Mouse (Mus musculus) left cerebral cortex, adult 9 months (tissue): Measurements from ENCODE around the gene Ggcx.

Experiments
- DNase-seq, 2 experiments: peaks; one replicate each; pipeline ENCODE4 v3.0.0; 2022; ENCODE audit warnings: low spot score in 2 of 2

Gene Ggcx

DNA sequence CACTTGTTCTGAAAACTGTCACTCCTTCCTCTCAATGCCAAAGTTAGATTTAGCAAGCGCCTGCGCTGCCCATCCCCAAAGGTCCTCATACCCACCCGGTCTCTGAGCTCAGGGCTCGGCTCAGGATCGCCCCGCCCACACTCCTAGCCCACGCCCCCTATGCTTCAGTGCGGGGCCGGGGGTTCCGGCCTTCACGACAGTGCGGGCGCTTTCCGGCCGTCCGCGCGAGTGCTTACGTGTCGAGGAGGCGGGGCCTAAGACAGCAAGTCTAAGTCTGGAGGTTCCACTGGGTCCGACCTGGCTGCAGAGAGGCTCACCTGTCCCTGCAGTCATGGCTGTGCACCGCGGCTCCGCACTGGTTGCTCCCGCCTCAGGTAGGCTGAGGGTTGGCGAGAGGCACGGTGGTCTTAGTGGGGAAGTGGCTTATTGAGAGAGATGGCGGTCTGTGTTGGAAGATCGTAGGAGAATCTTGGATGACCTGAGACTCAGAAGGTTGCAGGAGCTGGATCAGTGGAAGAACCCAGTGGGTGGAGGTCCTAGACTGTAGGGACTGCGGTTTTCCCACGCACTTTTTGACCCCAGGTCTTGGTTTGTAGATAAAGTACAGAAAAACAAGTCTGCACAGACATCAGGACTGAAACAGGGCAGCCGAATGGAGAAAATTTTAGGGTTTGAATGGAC, at the start of gene Ggcx:
Gene Ggcx, plus strand, starts transcription at position 233 of the 681 bp plus-strand sequence.
- DNase-seq = peak; percentile 79 to 92

GRCm38 (mm10) chr6:72364985-72365384, 49.1 kb upstream of the Ggcx start:
- DNase-seq = no peak

DNA sequence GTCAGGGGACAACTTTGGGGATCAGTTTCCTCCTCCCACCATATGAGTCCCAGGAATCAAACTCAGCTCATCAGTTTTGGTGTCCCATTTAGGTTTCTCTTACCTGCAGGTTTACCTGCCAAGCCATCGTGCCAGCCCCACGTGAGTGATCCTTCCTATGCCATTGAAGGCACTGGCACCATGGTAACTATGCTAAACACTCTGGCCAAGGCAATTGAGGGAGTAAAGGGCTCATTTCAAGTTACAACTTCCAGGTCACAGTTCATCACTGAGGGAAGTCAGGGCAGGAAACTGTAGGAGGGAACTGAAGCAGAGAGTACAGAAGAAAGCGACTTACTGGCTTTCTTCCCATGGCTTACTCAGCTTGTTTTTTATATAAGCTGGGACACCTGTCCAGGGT, 47.8 kb upstream of the Ggcx start:
- DNase-seq = no peak

- DNase-seq = no peak
Measured at GRCm38 (mm10) chr6:72366844-72367443, 47.2 kb upstream of the Ggcx start, which contains the start of gene Rnf181. TSS of gene Rnf181 (minus strand) at chr6:72366956.

DNA sequence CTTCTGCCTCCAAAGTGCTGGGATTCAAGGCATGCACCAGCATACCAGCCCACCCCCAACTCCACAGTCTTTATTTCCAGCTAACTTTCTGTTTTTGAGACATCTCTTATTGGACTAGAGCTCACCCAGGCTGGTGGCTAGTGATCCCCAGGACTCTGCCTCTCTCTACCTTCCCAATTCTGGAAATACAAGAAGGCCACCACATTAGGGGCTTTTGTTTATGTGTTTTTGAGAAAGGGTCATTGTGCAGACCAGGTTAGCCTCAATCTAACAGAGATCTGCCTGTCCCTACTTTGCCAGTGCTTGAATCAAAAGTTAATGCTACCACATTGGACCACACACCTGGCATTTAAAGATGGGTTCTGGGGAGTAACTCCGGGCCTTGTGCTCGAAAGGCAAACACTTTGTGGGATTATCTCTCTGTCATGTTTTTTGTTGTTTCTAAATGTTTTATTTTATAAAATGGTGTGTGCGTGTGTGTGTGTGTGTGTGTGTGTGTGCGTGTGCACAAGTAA, 46.6 kb upstream of the Ggcx start:
- DNase-seq = no peak

DNA sequence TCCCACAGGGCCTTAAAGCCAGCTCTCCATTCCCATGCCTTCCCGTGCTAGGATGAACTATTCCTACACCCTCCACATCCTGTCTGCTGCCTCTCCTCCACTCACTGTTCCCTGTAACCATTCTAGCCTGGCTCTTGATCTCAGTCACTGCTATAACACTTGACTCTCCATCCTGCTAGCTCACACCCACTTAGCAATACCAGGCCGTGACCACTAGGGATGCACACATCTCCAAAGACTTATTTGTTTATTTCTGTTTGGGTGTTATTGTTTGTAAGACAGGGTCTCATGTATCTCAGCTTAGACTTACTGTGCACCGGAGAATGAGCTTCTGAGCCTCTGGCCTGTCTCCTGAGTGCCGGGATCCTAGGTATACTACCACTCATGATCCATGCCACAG, 44.6 kb upstream of the Ggcx start:
- no peak for DNase-seq

DNA sequence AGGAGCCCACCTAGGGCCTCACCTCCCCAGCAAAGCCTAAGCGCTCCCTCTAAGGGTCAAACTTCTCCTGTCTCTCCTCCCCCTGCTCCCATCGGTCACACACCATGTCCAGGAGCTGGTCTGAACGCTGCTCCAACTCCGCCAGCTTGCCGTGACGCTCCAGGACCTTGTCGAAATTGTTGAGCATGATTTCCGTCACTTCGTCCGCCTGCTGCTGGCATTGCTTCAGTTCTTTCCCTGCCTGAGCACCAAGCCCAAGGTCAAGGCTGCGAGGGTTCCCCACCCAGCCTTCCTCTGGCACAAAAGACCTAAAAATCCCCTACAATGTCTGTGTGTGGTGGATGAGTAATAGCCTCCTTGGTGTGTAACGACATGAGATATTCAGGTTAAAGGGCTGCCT, 44.0 kb upstream of the Ggcx start:
- no peak for DNase-seq

- peak in 1 of 2 experiments; percentile 61 for DNase-seq
Measured at GRCm38 (mm10) chr6:72371147-72371546, 43.0 kb upstream of the Ggcx start.

- DNase-seq = no peak
Measured at GRCm38 (mm10) chr6:72371571-72371970, 42.5 kb upstream of the Ggcx start.

GRCm38 (mm10) chr6:72373184-72373583, 40.9 kb upstream of the Ggcx start:
- no peak for DNase-seq

DNA sequence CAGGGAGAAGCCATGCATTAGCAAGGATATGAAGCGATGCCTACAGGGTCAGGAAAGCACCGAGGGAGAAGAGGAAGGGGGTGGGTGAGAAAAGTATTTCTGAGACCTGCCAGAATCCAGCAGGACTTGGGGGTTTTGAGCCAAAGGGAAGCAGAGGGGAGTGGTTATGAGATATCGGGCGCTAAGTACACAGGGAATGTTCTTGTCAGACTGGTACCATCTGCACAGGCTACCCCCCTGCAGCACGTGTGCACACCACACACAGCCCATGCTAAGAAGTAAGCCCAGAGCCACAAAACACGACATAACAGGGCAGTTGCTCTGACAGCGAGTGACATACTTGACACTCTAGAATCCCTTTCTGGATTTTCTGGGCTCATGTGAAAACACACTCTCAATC, 39.9 kb upstream of the Ggcx start:
- no peak for DNase-seq

DNA sequence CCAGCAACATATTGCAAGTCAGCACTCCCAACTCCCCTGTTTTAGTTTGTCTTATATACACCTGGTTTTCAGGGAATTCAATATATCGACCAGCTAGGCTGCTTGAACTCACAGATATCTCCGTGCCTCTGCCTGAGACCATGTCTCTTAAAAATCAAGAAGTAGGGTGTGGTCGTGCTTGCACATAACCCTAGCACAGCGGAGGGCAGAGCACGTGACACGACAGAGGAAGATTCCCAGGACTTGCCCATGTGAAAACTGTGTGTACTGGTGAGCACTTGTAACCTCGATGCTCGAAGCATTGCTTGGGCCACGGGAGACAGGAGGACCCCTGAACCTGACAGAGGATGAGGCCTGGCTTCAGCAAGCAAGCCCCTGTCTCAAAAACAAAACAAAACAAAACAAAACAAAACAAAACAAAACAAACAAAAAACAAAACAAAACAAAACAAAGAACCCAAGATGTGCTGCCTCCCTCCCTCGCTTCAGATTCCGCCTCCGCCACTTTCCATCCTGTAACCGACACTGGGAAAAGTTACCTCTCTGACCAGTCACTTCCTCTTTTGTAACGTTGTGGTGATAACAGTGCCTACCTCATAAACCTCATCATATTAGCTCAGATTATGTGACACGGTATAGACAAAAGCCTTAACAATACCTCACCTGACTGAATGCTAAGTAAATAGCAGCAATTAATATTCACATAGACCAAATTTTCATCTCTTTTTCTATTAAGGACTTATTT, 39.1 kb upstream of the Ggcx start:
- DNase-seq = no peak

DNA sequence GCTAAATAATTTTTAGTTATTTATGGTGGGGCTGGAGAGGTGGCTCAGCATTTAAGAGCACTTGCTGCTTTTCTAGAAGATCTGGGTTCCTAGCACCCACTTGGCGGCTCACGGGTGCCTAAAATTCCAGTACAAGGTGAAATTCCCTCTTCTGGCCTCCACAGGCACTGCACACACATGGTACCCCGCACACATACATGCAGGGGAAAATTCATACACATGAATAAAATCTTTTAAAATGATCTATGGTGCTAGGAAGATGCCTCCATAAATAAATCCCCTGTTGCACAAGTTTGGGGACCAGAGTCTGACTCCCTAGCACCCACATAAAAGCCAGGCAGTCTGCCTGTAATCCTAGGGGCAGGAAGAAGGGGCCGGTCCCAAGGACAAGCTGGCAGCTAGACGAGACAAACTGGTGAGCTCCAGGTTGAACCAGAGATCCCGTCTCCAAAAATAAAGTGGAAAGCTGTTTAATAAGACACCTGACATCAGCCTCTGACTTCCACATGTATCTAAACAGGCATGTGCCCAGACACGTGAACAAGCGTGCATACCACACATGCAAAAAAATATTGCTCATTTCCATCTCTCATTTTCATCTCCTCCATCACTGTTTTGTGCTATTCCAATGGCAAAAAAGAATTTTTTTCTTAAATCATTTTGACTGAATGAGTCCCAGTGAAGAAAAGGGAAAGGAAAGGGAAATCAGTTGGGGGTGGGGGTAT, 35.4 kb upstream of the Ggcx start:
- DNase-seq = no peak

- DNase-seq = no peak
Measured at GRCm38 (mm10) chr6:72379377-72380130, 34.6 kb upstream of the Ggcx start.

DNA sequence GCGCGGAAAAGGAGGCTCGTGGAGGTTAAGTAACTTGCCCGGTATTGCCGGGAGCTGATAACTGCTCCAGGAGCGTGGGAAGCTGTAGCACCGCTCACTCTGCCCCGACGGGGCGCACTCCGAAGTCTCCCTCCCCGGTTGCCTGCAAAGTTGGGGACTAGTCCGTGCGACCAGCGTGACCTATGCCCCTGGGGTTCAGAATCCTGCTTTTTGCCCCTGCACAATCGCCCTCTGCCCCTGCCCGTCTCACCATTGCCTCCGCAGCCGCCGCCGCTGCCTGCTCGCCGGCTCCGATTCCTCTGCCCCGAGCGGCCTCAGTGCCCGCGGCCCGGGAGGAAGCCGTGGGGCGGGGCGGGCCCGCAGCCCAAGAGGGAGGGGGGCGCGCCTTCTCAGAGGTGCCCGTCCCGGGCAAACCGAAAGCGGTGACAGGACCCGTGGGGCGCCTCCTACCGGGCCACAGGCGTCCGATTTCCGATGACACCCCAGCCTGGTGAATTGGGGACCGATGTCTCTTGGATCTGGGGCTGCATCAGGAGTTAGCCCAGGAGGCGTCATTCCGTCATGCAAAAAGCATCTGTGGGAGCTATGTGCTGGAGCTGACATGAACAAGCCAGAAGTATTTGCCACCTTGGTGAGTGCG, 33.9 kb upstream of the Ggcx start, which contains the start of gene Vamp5:
Gene Vamp5, minus strand, starts transcription at position 338 of the 640 bp plus-strand sequence.
- peak in 1 of 2 experiments; percentile 55 for DNase-seq

GRCm38 (mm10) chr6:72382494-72382893, 31.6 kb upstream of the Ggcx start:
- no peak for DNase-seq

DNA sequence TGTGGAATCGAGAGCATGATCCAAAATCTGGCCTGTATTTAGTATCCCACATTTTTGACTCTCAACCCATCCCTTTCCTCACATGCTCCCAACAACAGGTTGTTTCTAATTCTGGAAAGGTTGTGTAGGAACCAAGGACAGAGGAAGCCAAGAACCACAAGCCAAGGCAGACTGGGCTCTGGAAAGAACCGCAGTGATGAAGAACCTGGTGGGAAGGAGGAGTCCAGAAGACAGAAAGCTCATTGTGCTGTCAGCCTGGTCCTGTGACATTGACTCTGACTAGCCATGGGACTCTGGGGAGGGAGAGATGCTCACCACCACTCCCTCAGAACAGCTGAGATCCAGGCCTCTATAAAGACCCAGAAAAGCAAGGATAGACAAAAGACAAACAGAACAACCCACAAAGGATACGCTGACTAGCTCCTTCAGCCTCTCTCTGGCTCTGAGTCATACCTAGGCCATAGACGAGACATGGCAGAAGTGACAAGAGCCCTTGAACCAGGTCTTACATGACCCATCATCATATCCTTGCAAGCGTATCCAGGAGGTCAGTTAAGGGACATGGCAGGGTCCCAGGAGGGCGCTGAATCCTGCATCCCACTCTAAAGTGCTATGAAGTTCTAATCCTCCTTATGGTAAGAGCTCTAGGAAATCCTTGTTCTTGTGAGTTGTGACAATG, 30.8 kb upstream of the Ggcx start:
- DNase-seq = no peak

- no peak for DNase-seq
Measured at GRCm38 (mm10) chr6:72383952-72384351, 30.2 kb upstream of the Ggcx start.

DNA sequence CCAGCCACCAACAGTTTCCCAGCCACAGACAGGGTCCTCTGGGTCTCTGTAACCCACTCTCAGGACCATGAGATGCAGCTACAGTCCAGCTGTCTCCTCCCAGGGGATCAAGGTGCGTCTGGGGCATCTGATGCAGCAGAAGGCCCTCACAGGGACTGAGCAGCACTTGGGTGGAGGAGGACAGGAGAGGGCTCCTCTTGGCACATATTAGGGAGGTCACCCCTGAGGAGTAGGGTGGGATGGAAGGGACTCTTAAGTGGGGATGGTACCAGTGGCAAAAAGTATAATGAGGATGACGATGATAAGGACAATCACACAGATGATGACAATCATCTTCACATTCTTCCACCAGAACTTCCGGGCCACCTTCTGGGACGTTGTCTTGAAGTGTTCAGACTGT, 28.9 kb upstream of the Ggcx start:
- DNase-seq = no peak

DNA sequence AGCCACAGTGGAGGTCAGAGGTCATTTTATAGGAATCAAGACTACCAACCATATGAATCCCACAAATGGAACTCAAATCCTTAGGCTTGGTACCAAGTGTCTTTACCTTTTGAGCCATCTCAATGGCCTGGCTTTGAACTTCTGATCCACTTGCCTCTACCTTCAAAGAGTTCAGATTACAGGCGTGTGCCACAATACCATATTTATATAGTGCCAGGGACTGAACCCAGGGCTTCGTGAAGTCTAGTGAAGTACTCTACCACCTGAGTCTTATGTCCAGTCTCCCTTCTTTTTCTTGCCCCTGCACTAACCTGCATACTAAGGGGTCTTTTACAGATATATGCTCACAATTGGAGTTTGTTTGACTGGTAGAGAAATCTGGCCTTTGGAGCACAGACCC, 27.5 kb upstream of the Ggcx start:
- no peak for DNase-seq
